Mouse (Mus musculus): Measurements from ENCODE around the gene Srpk3.
"Not testable (repeated sequence)": the region's sequence is repeated elsewhere in the genome, so short reads cannot be mapped to it uniquely, and the experiment has no call there.

The Srpk3 gene

DNA sequence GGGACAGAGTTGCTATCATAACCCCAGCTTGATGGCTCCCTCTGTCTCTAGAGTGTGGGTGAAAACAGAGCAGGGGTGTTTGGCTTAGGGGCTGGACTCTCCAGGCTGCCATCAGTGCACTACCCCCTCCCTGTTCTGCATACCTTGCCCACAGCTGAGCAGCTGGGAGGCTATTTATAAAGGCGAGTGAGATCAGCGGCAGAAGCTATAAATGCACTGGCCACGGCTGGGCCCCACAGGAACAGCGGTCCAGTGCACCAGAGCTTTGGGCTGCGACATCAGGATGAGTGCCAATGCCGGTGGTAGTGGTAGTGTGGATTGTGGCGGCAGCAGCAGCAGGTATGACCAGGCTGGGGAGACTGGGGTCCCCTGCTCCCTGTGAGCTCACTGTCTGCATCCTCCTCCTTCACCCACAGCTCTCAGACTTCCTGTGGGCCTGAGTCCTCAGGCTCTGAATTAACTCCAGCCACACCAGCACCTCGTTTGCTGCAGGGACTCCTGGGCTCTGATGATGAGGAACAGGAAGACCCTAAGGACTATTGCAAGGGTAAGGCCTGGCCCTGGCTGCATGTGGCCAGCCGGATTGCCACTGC, at the start of gene Srpk3:
Gene Srpk3, plus strand, starts transcription at position 238 of the 593 bp plus-strand sequence.
- no peak for DNase-seq (ENCODE audit: low spot score in 2 of 2)

DNA sequence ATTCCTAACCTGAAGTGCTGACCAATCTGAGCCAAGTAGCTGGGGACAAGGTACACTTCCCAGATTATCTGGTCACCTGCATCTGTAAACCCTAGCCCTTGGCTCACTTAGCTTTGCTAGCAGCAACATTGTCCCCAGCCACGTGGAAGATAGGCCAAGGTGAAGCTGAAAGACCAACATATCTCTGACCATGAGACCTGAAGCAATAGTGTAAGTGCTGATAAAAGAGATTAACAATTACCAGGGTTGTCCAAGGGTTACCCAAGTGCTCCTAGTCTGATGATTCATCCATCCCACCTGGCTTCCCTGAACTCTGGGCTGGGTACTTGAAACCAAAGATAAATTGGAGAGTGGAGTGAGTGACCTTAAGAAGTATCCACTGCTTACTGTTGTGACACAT, 43.3 kb upstream of the Srpk3 start:
- DNase-seq (ENCODE audit: low spot score in 2 of 2) = no peak

DNA sequence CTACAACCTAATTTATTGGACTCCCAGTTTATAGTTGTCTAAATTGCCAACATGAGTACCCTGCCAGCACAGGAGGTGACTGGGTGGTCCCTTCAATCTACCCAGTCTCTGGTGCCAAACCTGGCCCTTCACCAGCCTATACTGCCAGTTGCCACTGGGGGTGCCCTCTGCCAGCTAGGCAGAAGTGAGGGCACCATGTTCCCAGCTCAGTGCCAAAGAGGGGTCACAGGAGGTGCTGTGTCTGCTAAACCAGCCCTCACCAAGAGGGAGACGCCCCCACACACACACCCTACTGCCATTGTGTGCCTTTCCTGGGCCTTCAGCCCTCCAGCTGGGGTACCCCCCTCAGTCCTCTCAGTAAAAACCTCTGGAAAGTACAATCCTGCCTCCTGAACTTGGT, 36.0 kb upstream of the Srpk3 start:
- DNase-seq (ENCODE audit: low spot score in 2 of 2) = no peak

DNA sequence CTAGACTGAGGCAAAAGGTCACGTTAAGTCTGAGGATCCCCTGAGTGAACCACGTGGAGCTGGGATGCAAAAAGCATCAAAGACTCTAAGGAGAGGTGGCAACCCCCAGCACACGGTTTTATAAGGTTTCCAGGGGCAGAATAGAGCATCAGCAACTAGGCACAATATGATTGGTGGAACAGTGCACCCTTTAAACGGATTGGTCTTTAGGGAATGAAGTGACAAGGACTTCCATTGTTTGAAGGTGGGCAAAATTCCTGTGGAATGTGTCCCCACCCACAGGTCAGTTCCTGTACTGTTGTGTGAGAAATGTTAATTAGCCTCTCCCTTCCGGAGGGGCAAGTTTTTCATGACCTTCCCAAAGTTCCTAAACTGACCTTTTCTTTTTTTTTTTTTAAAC, 35.1 kb upstream of the Srpk3 start:
- DNase-seq (ENCODE audit: low spot score in 2 of 2) = no peak

DNA sequence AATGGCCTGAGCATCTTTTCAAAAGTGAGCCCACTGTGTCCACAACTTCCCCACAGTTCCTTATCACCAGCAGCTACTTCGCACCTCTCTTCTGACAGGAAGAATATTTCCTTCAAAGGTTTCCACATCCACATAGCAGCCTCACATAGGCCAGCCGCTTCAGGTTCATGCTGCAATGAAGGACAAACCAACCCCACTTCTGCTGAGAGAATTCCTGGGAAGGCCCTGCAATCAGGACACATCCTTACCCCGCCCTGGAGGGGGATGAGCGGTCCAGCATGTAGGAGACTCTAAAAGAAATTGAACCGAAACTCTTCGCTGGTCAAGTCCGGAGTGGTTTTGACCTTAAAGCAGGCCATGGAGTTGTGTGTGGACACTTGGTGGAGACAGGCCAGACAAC, 34.4 kb upstream of the Srpk3 start:
- DNase-seq (ENCODE audit: low spot score in 2 of 2) = not testable (repeated sequence)

DNA sequence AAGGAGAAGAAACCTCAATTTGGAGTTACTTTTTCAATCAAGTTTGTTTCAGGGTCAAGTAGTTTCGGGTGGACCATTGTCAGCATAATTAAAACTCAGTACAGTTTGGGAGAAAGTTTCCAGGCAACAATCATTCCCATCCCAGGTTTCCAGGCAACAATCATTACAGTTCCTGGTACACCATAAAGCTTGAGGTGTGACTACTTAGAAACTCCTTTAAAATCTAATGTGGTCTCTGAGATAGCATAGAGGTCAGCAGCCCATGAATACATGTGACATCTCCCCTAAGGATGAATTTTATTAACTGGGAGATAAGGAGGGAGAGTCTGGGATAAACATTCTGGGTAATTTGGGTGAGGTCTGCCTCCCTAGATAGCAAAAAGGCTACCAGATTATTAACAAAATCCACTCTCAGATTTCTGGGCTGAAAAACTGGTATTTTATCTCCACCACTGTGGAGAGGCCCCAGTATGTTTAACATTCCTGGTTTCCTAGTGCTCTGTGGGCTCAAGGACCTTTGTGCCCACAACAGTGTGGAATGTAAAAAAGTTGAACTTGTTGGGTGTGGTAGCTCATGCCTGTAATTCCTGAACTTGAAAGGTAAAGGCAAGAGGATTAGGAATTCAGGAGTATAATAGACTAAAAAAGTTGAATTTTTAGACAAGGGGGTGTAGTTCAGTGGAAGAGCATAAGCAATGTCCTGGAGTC, 29.3 kb upstream of the Srpk3 start:
- DNase-seq (ENCODE audit: low spot score in 2 of 2) = no peak

DNA sequence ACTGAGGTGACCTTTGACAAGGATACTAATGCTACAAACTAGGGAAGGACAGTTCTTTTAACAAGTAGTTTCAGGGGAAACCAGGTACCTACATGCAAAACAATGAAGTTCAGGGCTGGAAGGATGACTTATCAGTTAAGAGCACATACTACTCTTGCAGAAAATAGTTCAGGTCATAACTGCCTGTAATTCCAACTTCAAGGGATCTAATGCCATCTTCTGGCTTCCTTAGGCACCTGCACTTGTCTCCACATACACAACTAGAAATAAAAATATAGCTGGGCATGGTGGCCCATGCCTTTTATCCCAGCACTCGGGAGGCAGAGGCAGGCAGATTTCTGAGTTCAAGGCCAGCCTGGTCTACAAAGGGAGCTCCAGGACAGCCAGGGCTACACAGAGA, 25.2 kb upstream of the Srpk3 start:
- no peak for DNase-seq (ENCODE audit: low spot score in 2 of 2)

DNA sequence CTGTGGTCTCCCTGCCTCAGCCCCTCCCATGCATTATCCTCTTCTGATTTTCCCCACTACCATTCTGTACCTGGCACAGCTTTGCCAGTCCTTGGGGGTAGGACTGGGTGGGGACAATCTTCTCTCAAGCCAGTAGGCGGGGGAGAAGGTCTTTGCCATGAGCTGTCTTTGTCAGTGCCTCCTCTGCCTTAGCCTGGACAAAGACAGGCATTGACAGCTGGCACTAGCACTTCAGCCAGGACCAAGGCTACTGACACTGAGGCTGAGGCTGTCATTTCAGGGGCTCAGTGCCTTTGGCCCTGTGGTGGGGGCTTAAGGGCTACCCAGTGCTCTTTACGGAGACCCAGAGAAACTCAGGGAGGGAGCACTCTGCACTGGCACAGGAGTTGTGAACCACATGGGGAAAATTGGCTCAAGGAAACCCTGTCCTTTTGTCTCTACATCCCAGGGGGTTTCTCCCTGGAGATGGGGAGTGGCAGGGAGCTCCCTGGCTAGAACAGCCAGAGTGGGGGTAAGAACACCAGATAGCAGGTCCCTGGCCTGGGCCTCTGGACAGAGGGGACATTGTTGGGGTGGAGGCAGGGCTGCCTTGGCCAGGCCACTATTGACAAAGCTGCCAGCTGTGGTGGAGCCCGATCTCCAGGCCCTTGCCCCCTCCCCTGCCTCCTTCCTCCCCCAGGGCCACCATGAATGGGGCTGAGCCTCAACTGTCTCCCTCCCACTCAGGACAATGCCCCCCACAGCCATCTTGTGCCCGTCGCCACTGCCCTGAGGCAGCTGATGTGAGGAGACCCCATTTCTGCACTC, 17.7 kb upstream of the Srpk3 start, which contains the start of gene Plxnb3:
Gene Plxnb3, plus strand, starts transcription at position 757 of the 807 bp plus-strand sequence.
- no peak for DNase-seq (ENCODE audit: low spot score in 2 of 2)

DNA sequence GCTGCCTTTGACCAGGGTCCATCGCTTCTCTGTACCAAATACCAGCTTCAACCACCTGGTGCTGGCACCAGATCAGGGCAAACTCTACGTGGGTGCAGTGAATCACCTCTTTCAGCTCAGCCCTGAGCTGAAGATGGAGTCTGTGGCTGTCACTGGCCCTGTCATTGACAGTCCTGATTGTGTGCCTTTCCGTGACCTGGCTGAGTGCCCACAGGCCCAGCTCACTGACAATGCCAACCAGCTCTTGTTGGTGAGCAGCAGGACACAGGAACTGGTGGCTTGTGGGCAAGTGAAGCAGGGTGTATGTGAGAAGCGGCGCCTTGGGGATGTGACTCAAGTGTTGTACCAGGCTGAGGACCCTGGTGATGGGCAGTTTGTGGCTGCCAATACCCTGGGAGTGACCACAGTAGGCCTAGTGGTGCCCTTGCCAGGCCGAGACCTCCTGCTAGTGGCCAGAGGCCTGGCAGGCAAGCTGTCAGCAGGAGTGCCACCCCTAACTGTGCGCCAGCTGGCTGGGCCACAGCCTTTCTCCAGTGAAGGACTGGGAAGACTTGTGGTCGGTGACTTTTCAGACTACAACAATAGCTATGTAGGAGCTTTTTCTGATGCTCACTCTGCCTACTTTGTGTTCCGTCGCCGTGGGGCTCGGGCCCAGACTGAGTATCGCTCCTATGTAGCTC, 15.5 kb upstream of the Srpk3 start:
- no peak for DNase-seq (ENCODE audit: low spot score in 2 of 2)

DNA sequence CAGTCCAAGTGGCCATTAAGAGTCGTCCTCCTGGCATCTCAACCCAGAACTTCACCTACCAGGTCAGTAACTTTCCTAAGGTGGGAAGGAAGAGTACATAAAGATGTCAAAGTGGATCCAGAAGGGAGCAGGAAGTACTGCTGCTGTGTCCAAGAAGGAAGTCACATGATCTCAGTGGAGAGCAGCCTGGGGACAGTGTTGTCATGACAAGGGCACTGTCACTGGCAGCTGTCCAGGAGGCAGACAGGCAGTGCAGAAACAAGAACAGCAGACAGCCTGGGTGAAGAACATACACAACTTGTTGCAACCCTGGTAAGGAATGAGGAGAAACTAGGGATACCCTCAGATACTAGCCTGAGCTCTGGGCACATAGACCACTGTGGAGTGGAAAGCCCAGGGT, 8.9 kb upstream of the Srpk3 start:
- DNase-seq (ENCODE audit: low spot score in 2 of 2) = no peak

DNA sequence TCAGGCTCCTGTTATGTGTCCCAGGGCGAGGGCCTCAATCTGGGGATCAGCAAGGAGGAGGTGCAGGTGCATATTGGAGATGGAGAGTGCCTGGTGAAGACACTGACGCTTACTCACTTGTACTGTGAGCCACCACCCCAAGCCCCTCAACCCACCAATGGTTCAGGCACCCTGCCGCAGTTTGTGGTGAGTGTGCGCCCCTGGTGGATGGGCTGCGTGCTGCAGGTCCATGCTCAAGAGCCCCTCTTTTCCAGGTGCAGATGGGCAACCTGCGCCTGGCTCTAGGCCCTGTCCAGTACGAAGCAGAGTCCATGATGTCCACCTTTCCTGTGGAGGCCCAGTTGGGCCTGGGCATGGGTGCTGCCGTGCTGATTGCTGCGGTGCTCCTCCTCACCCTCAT, 6.9 kb upstream of the Srpk3 start:
- no peak for DNase-seq (ENCODE audit: low spot score in 2 of 2)

DNA sequence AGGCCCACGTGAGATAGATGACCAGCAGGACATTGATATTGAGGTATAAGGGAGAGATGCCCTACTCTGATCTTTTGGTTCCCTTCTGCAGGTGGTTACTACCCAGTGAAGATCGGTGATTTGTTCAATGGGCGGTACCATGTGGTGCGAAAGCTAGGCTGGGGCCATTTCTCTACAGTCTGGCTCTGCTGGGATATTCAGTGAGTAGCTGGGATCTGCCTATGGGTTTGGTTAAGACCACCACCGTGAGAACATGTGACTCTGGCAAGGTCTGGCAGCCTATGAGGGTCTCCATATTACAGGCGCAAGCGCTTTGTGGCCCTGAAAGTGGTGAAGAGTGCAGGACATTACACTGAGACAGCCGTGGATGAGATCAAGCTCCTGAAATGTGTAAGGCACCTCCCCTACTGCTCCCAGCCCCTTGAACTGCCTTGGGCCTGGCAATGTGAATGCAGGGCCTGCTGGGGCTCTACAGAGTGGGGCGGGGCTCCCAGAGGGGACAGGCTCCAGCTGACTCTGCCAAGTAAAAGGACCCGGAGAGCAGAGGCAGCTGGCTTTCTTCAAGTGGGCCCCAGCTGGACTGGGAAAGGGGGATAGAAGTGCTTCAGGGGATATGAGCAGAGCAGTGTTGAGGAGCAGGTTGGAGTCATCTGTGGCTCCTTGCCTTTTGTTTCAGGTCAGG, 738 bp downstream of the Srpk3 start:
- DNase-seq (ENCODE audit: low spot score in 2 of 2) = no peak

DNA sequence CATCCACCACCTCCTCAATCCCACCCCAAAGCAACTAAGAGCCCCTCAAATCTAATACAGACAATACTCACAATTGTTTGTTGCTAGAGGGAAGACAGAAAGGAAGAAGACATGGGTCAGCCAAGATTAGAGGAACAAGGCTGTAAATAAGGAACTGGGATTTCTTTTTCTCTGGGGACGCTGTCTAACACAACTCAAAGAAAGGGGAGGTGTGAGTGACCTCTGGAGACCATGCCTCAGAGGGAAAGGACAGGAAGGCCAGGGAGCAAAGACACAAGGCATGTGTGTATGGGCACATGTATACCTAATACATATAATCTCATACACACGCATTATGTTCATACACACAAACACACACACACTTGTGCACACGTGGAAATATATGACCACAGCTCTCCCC, 8.0 kb downstream of the Srpk3 start:
- no peak for DNase-seq (ENCODE audit: low spot score in 2 of 2)

DNA sequence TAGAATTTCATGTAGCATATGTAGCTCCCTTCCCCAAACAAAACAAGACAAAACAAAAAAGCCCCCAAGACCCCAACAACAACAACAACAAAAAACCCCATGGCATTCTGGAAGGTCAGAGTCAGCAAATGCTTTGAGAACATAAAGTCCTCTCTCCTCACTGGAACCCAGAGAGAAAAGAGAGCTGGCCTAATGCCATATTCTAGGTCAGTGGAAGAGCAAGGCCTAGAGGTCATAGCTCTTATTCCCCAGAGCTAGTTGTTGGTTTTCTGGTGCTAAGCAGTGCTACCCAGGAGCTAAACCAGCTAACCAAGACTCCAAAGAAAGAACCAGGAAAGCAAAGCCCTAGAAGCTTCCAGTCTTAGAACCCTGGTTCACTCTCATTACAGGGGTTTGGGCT, 11.5 kb downstream of the Srpk3 start:
- DNase-seq (ENCODE audit: low spot score in 2 of 2) = no peak

DNA sequence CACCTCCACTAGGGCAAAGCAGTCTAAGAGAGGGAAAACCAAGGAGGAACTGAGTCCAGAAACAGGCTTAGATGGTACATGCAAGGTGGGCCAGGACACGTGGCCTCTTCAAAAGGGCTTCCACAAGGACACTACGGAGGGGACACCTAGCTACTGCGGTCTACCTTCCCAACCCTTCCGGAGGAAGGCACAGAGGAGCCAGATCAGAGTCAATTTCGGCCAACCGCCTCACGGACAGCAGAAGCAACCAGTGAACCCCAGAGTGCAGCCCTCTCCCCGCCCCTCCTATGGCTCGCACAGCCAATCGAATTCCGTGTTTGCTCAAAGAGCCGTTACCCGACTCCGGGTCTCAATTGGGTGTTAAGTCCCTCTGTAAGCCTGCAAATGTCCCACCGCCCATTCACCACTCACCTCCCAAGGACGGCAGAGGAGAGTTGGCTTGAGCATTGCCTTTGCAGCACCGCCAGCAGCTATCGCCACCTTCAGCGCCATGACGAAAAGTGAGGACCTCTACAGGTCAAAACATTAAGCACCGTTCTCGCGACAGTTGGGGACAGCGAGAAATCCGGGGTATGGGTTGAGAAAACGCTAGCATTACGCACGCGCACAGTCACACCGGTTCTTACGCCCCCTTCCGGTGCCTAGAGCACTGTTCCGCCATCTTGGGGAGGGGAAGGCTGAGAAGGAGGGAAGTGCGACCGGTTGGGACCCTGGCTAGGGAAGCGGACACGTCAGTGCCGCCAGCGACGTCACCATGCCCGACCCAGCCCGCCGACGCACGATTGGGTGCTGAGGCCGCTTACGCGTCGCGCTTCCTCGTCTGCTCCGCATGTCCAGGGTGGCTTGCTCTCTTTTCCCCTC, 12.4 kb downstream of the Srpk3 start, which contains the start of the genes Idh3g and Ssr4:
Gene Idh3g, minus strand, starts transcription at position 534 of the 861 bp plus-strand sequence.
Gene Ssr4, plus strand, starts transcription at position 665 of the 861 bp plus-strand sequence.
- DNase-seq (ENCODE audit: low spot score in 2 of 2) = peak; percentile 87 to 88

DNA sequence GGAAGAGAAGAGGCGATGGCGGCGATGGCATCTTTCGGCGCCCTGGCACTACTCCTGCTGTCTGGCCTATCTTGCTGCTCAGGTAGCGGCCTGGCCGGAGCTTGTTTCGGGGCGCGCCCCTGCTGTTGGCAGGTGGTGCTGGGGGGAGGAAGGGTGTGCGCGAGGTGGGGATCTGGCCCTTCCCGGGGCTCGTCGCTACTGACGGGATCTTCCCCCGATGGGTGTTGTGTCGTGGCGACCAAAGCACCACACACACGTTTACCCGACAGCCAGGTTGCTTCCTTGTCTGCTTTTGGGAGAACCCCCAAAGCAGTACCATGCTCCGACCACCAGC, 13.0 kb downstream of the Srpk3 start:
- no peak for DNase-seq (ENCODE audit: low spot score in 2 of 2)

DNA sequence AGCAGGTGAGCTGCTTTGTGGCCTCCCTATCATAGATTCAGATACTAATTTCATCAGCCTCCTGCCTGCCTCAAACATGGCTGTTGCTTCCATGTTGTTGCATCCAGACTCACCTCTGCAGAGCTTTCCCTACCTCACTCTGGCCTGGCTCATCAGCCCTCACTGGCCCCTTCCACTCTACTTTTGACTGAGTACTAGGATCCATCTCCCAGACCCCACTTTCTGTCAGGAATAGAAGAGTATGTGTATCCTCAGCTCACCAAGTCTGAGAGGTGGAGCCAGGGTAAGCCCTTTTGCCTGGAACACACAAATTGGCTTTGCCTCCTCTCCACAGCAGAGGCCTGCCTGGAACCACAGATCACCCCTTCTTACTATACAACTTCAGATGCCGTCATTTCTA, 14.3 kb downstream of the Srpk3 start:
- DNase-seq (ENCODE audit: low spot score in 2 of 2) = no peak

DNA sequence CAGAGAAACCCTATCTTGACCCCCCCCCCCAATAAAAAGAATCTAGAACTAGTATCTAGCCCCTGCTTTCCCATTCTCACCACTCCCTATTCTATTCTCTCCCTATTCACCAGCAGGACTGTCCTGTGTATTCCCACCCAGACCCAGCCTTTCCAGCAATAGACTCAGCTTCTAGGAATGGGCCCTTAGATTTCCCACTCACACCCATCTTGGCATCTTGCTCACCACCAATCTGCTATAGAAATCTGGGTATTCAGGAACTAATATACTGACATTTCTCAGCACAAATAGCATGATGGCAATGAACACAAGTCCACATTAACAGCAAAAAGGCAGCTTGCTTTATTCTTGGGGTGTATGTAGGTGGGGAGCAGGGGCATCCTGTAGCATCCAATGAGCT, 18.8 kb downstream of the Srpk3 start:
- no peak for DNase-seq (ENCODE audit: low spot score in 2 of 2)

DNA sequence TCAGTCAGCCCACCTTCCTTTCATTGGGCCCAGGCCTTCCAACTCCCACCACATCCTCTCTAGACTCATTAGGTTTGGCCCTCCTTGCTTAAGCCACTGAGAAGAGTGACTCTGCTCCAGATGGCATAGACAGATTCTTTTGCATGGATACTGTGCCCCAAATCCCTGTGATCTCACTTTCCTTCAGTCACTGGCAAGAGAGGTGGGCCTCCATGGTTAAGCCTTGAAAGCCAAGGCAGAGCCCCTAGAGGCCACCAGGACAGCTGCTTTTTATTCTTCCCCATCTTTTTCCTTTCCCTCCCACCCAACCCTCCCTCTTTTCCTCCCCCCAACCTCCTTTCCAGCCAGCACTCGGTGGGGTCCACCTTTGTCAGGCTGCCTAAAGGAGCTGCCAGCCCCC, 19.3 kb downstream of the Srpk3 start:
- DNase-seq (ENCODE audit: low spot score in 2 of 2) = no peak

DNA sequence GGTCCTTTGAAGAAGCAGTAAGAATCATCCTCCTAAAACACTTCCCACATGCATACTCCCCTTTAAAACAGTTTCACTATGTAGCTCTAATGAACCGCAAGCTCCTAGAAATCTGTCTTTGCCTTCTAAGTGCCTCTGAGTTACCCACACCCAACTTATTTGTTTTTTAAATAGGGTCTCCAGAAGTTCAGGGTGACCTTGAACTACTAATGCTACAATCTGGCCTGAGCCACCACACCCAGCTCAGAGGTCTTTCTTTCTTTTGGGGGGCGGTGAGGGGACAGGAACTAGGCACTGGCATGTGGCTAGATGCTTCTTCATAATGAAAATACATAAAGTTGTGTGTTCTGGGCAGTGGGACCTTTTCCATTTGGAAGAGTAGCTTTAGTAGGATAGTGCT, 23.3 kb downstream of the Srpk3 start:
- DNase-seq (ENCODE audit: low spot score in 2 of 2) = no peak

DNA sequence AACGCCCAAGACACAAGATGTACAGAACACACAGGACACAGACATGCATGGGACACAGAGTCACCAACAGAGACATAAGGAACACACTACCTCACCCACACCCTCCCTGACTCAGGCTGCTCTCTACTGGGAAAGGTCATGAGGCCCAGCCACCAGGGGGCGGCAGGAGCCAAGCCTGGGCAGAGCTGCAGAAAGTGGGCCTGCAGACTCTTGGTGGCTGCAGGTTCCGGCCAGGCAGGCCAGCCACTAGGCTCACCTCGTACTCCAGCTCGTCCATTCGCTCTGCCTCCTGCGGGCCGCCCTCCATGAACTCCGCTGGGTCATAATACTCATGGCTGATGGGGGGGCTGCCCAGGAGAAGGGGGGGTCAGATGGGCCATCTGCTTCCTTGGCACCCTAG, 24.3 kb downstream of the Srpk3 start:
- DNase-seq (ENCODE audit: low spot score in 2 of 2) = peak; percentile 61 to 74

Measured in urinary bladder, postnatal 4 days (tissue).